Mouse (Mus musculus) midbrain, postnatal 0 days (tissue): ENCODE data around the gene Dab2ip. TPM values are rescaled to one million over a fixed set of nuclear protein-coding genes. Genes with fewer than 3 reads are reported as not detected.

ENCODE experiments used
- ATAC-seq: fragments of 200-750 bp; cut with Nextera tagmentation; 2 replicates; pipeline ENCODE4 v1.8.0; 2017; ENCODE audit warnings: moderate number of reproducible peaks, mild to moderate bottlenecking, moderate TSS enrichment, moderate library complexity; ENCODE audit not compliant: low FRiP score
- DNase-seq: peaks from one replicate; pipeline ENCODE4 v3.0.0-alpha.2; 2015; ENCODE audit warnings: low spot score
- H3K27ac ChIP-seq: fragments of 300-500 bp; sonication (generic); 2 replicates; pipeline ENCODE4 v1.5.1; 2014; ENCODE audit warnings: low read depth, mild to moderate bottlenecking, low read length, mixed read lengths
- H3K27me3 ChIP-seq: fragments of 300-500 bp; sonication (generic); 2 replicates; pipeline ENCODE4 v1.6.1; 2014; ENCODE audit warnings: low read length, control low read depth, mixed read lengths; ENCODE audit not compliant: insufficient read depth
- H3K36me3 ChIP-seq: fragments of 300-500 bp; sonication (generic); 2 replicates; pipeline ENCODE4 v1.6.1; 2014; ENCODE audit warnings: low read length, control low read depth, mixed read lengths; ENCODE audit not compliant: insufficient read depth
- H3K4me1 ChIP-seq: fragments of 300-500 bp; sonication (generic); 2 replicates; pipeline ENCODE4 v1.6.1; 2014; ENCODE audit warnings: mild to moderate bottlenecking, control low read depth, antibody characterized with exemption, low read length, mixed read lengths; ENCODE audit not compliant: insufficient read depth
- H3K4me2 ChIP-seq: fragments of 300-500 bp; sonication (generic); 2 replicates; pipeline ENCODE4 v1.6.1; 2014; ENCODE audit warnings: low read depth, mild to moderate bottlenecking, low read length, mixed read lengths; ENCODE audit not compliant: poor library complexity, severe bottlenecking
- H3K4me3 ChIP-seq: fragments of 300-500 bp; sonication (generic); 2 replicates; pipeline ENCODE4 v1.5.1; 2014; ENCODE audit warnings: low read depth, mild to moderate bottlenecking, low read length, moderate library complexity
- H3K9ac ChIP-seq: fragments of 300-500 bp; sonication (generic); replicated peaks from 2 replicates; pipeline ENCODE4 v1.6.1; 2014; ENCODE audit warnings: mild to moderate bottlenecking, low read length, moderate library complexity, mixed read lengths; ENCODE audit not compliant: poor library complexity, severe bottlenecking
- H3K9me3 ChIP-seq: fragments of 300-500 bp; sonication (generic); 2 replicates; pipeline ENCODE4 v1.6.1; 2016; ENCODE audit warnings: low read length, control low read depth
- CTCF ChIP-seq: IDR thresholded peaks from 2 replicates; pipeline ENCODE4 v1.5.1; 2016; ENCODE audit warnings: antibody characterized with exemption, mild to moderate bottlenecking
- WGBS: fragments of 180-500 bp; shearing (Covaris S2); extraction: QIAGEN DNeasy Blood & Tissue Kit; methylation state at CpG from one replicate; pipeline ENCODE4 v1.1.7; 2014; 5-methylcytosine and 5-hydroxymethylcytosine counted together
- polyA plus RNA-seq: library from polyadenylated mRNA; unstranded; fragments of >200 nt; fragmentation: Nextera tagmentation; extraction: Ambion mirVana; gene quantifications from 2 replicates; pipeline ENCODE4 v1.2.1, GENCODE M21; 2015
- total RNA-seq: library from RNA; depleted of rRNA; stranded (reverse); fragments of >200 nt; gene quantifications from 2 replicates; pipeline ENCODE4 v1.2.3, GENCODE M21; 2014

Dab2ip gene
- total and polyA plus RNA-seq, 2 experiments from 2014 or later = 73.3 to 175 TPM

DNA sequence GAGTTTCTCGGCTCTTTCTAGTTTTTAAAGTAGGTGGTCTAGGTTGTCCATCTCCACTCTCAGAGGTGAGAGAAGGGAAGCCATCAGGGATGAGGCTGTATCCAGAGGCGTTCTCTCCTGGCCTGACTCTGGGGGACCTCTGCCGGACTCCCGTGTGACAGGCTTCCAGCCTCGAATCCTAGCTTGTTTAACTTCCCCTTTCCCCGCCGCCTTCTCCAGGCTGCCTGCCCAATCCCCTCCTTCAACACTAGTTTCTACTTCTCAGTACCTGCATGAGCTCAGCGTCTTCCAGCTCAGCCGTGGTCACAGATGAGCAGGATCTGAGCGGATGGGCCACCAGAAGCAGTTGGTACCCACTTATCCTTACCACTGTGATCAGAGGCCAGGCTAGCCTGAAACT is 31.3 kb downstream of the Dab2ip start:
- DNase-seq = no peak
- TF ChIP-seq CTCF = no peak
- Histone ChIP-seq H3K27me3 (peaks cover 10% of the 10 kb centered on the region), H3K9me3 (no peaks in the 10 kb centered on the region), H3K4me3 (no peak overlapping the region), H3K36me3 (no peaks in the 10 kb centered on the region), H3K4me1 (0 out of 2 replicates have a peak, but pooled peaks cover 9% of the 10 kb centered on the region), H3K9ac (no peak overlapping the region), H3K4me2 (no peak overlapping the region), H3K27ac (no peak overlapping the region)
- ATAC-seq = no peak
- 74% methylated on average over 10 of the region's 10 CpGs for WGBS

DNA sequence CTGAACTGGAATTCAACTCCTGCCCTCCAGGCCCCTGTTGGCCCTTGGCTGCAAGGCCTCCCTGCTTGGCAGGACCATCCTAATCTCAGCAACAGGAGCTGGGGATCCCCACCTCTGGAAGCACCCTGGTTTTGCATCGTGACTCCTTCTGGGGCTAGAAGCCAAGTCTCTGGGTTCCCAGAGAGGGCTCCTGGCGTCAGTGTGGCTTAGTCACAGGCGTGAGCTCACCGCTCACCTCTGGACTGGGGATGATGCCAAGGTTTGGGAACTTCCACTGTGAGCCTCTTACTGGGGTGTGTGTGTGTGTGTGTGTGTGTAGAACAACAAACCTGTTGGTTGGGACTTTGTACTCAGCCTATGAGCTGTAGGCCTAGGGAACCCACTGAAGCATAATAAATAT is 31.7 kb downstream of the Dab2ip start:
- peaks cover 8% of the 10 kb centered on the region; the same call in 1 of the 2 replicates for H3K27me3 ChIP-seq
- H3K36me3 ChIP-seq = no peaks in the 10 kb centered on the region
- H3K9ac ChIP-seq = no peak overlapping the region
- no peak for DNase-seq
- 0 out of 2 replicates have a peak, but pooled peaks cover 9% of the 10 kb centered on the region for H3K4me1 ChIP-seq
- H3K9me3 ChIP-seq = no peaks in the 10 kb centered on the region
- TF ChIP-seq CTCF = no peak
- 73% methylated on average over 4 of the region's 4 CpGs for WGBS
- H3K4me2 ChIP-seq = no peak overlapping the region
- ATAC-seq = no peak
- no peak overlapping the region for H3K4me3 ChIP-seq
- H3K27ac ChIP-seq = no peak overlapping the region

- Histone ChIP-seq H3K4me1 (0 out of 2 replicates have a peak, but pooled peaks cover 9% of the 10 kb centered on the region), H3K9me3 (no peaks in the 10 kb centered on the region), H3K4me3 (no peak overlapping the region), H3K27ac (no peak overlapping the region), H3K4me2 (no peak overlapping the region), H3K36me3 (no peaks in the 10 kb centered on the region), H3K27me3 (peaks cover 6% of the 10 kb centered on the region; the same call in 1 of the 2 replicates), H3K9ac (no peak overlapping the region)
- no peak for TF ChIP-seq CTCF
- DNase-seq (no peak), ATAC-seq (no peak)
- 73% methylated on average over 14 of the region's 14 CpGs for WGBS
These were observed 34.1 kb downstream of the Dab2ip start for GRCm38 (mm10) chr2:35591961-35592724.

DNA sequence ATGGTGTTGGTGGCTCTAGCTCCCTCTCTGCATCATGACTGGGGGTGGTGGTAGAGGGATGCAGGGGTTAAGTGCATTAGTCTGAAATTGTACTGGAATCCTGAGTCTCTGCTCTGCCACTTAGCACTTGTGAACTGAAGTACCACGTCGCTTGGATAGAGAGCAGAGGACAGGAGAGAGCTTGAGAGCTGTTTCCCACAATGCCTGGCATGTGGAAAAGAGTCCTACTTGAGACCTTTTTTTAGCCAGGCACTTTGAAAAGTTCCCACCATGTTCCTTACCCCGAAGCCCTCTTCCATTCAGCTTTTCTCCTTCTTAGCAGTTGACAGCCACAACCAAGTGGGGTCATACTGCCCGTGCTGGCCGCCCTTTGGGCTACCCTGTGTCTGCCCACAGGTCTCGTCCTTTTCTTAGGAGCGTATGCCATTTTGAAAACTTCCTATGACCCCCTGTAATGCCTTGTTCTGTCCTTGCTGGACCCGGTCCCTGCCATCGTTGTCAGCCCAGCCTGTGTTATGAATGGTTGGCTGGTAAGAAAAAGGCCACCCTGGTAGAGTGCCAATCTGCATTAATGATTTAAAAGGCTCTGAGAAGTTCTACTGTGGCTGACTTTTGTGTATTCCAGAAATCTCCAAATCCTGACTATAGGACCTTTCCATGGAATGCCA is 34.8 kb downstream of the Dab2ip start:
- no peak for TF ChIP-seq CTCF
- WGBS = 69% methylated on average over 9 of the region's 9 CpGs

DNA sequence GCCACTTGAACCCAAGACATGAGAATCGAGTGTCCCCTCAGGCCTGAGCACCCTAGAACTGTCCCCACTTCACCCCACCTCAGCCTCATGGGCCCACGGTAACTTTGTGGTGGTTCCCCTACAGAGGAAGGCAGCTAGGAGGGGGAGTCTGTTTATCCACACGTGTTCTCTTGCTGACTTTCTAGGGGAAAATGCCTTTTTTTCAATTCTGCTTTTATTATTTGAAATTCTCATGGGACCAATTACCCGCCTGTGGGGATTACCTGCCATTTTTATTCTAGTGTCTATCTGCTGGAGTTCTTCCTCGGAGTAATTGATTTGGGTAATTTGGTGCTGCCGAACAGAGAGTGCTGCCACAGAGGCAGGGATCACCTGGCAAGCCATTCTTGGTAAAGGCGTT is 35.8 kb downstream of the Dab2ip start:
- Histone ChIP-seq H3K9me3 (no peaks in the 10 kb centered on the region), H3K4me1 (no peaks in the 10 kb centered on the region), H3K4me2 (no peak overlapping the region), H3K27me3 (no peaks in the 10 kb centered on the region), H3K27ac (no peak overlapping the region), H3K9ac (no peak overlapping the region), H3K36me3 (no peaks in the 10 kb centered on the region), H3K4me3 (no peak overlapping the region)
- ATAC-seq = no peak
- TF ChIP-seq CTCF = no peak
- WGBS = 64% methylated on average over 7 of the region's 7 CpGs
- DNase-seq = no peak

More for the DNA sequence above, 34.8 kb downstream of the Dab2ip start:
- H3K4me2 ChIP-seq = no peak overlapping the region
- DNase-seq = peak; percentile 65
- H3K9ac ChIP-seq = no peak overlapping the region
- H3K4me1 ChIP-seq = 0 out of 2 replicates have a peak, but pooled peaks cover 4% of the 10 kb centered on the region
- H3K27me3 ChIP-seq = peaks cover under 1% of the 10 kb centered on the region; the same call in 1 of the 2 replicates
- H3K9me3 ChIP-seq = no peaks in the 10 kb centered on the region
- no peak for ATAC-seq
- no peak overlapping the region for H3K27ac ChIP-seq
- no peak overlapping the region for H3K4me3 ChIP-seq
- H3K36me3 ChIP-seq = no peaks in the 10 kb centered on the region

- H3K4me2 ChIP-seq = no peak overlapping the region
- H3K27ac ChIP-seq = no peak overlapping the region
- ATAC-seq (no peak), DNase-seq (no peak)
- H3K4me1 ChIP-seq = no peaks in the 10 kb centered on the region
- H3K9me3 ChIP-seq = no peaks in the 10 kb centered on the region
- no peak overlapping the region for H3K9ac ChIP-seq
- WGBS = 82% methylated on average over 1 of the region's 1 CpGs
- no peaks in the 10 kb centered on the region for H3K27me3 ChIP-seq
- TF ChIP-seq CTCF = no peak
- no peak overlapping the region for H3K4me3 ChIP-seq
- H3K36me3 ChIP-seq = no peaks in the 10 kb centered on the region
These were observed 37.0 kb downstream of the Dab2ip start for GRCm38 (mm10) chr2:35595102-35595501.
